Mouse (Mus musculus) embryonic facial prominence, embryonic 14.5 days (tissue): ENCODE results near the gene Atp2a1. TPM values are rescaled to one million over a fixed set of nuclear protein-coding genes. Genes with fewer than 3 reads are reported as not detected.
A peak's percentile ranks its signal among the peaks of the same experiment; 100 is the strongest.

Experiments used
- ATAC-seq: fragments of 200-750 bp; cut with Nextera tagmentation; 2 replicates; pipeline ENCODE4 v1.8.0; 2017; ENCODE audit warnings: low read depth, moderate number of reproducible peaks, moderate TSS enrichment
- DNase-seq: peaks from one replicate; pipeline ENCODE4 v3.0.0-alpha.2; 2015; ENCODE audit warnings: low spot score
- H3K27ac ChIP-seq: fragments of 300-500 bp; sonication (generic); replicated peaks from 2 replicates; pipeline ENCODE4 v1.5.1; 2014; ENCODE audit warnings: low read depth, mild to moderate bottlenecking, low read length, moderate library complexity
- H3K27me3 ChIP-seq: fragments of 300-500 bp; sonication (generic); replicated peaks from 2 replicates; pipeline ENCODE4 v1.6.1; 2014; ENCODE audit warnings: low read length; ENCODE audit not compliant: control insufficient read depth, insufficient read depth
- H3K36me3 ChIP-seq: fragments of 300-500 bp; sonication (generic); 2 replicates; pipeline ENCODE4 v1.6.1; 2014; ENCODE audit warnings: low read length, mixed read lengths; ENCODE audit not compliant: control insufficient read depth, insufficient read depth
- H3K4me1 ChIP-seq: fragments of 300-500 bp; sonication (generic); 2 replicates; pipeline ENCODE4 v1.6.1; 2014; ENCODE audit warnings: antibody characterized with exemption, low read length; ENCODE audit not compliant: control insufficient read depth, insufficient read depth
- H3K4me2 ChIP-seq: fragments of 300-500 bp; sonication (generic); 2 replicates; pipeline ENCODE4 v1.6.1; 2014; ENCODE audit warnings: low read depth, mild to moderate bottlenecking, low read length, moderate library complexity, mixed read lengths
- H3K4me3 ChIP-seq: fragments of 300-500 bp; sonication (generic); 2 replicates; pipeline ENCODE4 v1.5.1; 2014; ENCODE audit warnings: low read depth, mild to moderate bottlenecking, low read length
- H3K9ac ChIP-seq: fragments of 300-500 bp; sonication (generic); 2 replicates; pipeline ENCODE4 v1.6.1; 2014; ENCODE audit warnings: low read depth, mild to moderate bottlenecking, low read length, moderate library complexity, mixed read lengths
- H3K9me3 ChIP-seq: fragments of 300-500 bp; sonication (generic); 2 replicates; pipeline ENCODE4 v1.6.1; 2016; ENCODE audit warnings: low read length; ENCODE audit not compliant: control insufficient read depth
- WGBS: fragments of 180-500 bp; shearing (Covaris S2); extraction: QIAGEN DNeasy Blood & Tissue Kit; methylation state at CpG from one replicate; pipeline ENCODE4 v1.1.7; 2014; 5-methylcytosine and 5-hydroxymethylcytosine counted together
- polyA plus RNA-seq: library from polyadenylated mRNA; unstranded; fragments of >200 nt; fragmentation: Nextera tagmentation; extraction: Ambion mirVana; gene quantifications from 2 replicates; pipeline ENCODE4 v1.2.1, GENCODE M21; 2014

Gene Atp2a1
- polyA plus RNA-seq = 235 and 334 TPM in 2 replicates

GRCm38 (mm10) chr7:126463004-126463403, at the start of gene Atp2a1:
Gene Atp2a1, minus strand, starts transcription at chr7:126463108.
- Histone ChIP-seq H3K27me3 (no peaks in the 10 kb centered on the region), H3K4me1 (peaks cover 7% of the 10 kb centered on the region), H3K4me2 (no peak within 1 kb of the TSS), H3K4me3 (peak within 1 kb of the TSS; percentile 8; the same call in 1 of the 2 replicates), H3K9me3 (no peaks in the 10 kb centered on the region), H3K36me3 (peaks cover 21% of the 10 kb centered on the region), H3K9ac (0 out of 2 replicates have a peak within 1 kb of the TSS, but pooled peaks have one; percentile 23), H3K27ac (peak within 1 kb of the TSS; percentile 67)
- 45% methylated on average over 5 of the region's 5 CpGs for WGBS
- ATAC-seq = no peak
- DNase-seq = peak; percentile 34

- WGBS = 86% methylated on average over 3 of the region's 3 CpGs
These were observed 48.4 kb upstream of the Atp2a1 start for GRCm38 (mm10) chr7:126511287-126511686.

GRCm38 (mm10) chr7:126507126-126507778, 44.3 kb upstream of the Atp2a1 start:
- Histone ChIP-seq H3K36me3 (no peaks in the 10 kb centered on the region), H3K4me1 (peaks cover 6% of the 10 kb centered on the region; the same call in 1 of the 2 replicates), H3K9me3 (no peaks in the 10 kb centered on the region), H3K9ac (no peak overlapping the region), H3K4me2 (no peak overlapping the region), H3K4me3 (no peak overlapping the region), H3K27ac (no peak overlapping the region), H3K27me3 (no peaks in the 10 kb centered on the region)
- ATAC-seq (no peak), DNase-seq (no peak)
- WGBS = 82% methylated on average over 8 of the region's 8 CpGs

More at GRCm38 (mm10) chr7:126511287-126511686, 48.4 kb upstream of the Atp2a1 start:
- Histone ChIP-seq H3K27ac (no peak overlapping the region), H3K9ac (no peak overlapping the region), H3K4me1 (no peaks in the 10 kb centered on the region), H3K27me3 (no peaks in the 10 kb centered on the region), H3K9me3 (no peaks in the 10 kb centered on the region), H3K36me3 (no peaks in the 10 kb centered on the region), H3K4me3 (no peak overlapping the region), H3K4me2 (no peak overlapping the region)
- ATAC-seq (no peak), DNase-seq (no peak)

GRCm38 (mm10) chr7:126504913-126505312, 42.0 kb upstream of the Atp2a1 start:
- Histone ChIP-seq H3K9ac (no peak overlapping the region), H3K36me3 (peaks cover 14% of the 10 kb centered on the region), H3K4me3 (no peak overlapping the region), H3K4me1 (peaks cover 6% of the 10 kb centered on the region; the same call in 1 of the 2 replicates), H3K27ac (no peak overlapping the region), H3K9me3 (no peaks in the 10 kb centered on the region), H3K27me3 (no peaks in the 10 kb centered on the region), H3K4me2 (no peak overlapping the region)
- 75% methylated on average over 2 of the region's 2 CpGs for WGBS
- ATAC-seq (no peak), DNase-seq (no peak)

GRCm38 (mm10) chr7:126503273-126503878, 40.5 kb upstream of the Atp2a1 start, which contains the start of gene Atxn2l:
Gene Atxn2l, minus strand, starts transcription at chr7:126503437.
- DNase-seq (peak; percentile 99), ATAC-seq (peak; percentile 89)
- WGBS = under 1% methylated on average over 37 of the region's 72 CpGs
- H3K27me3 ChIP-seq = no peaks in the 10 kb centered on the region
- peak within 1 kb of the TSS; percentile 100 for H3K9ac ChIP-seq
- peaks cover 29% of the 10 kb centered on the region for H3K36me3 ChIP-seq
- H3K27ac ChIP-seq = peak within 1 kb of the TSS; percentile 100
- H3K4me2 ChIP-seq = peak within 1 kb of the TSS; percentile 91
- H3K4me1 ChIP-seq = peaks cover 6% of the 10 kb centered on the region; the same call in 1 of the 2 replicates
- peak within 1 kb of the TSS; percentile 95 for H3K4me3 ChIP-seq
- H3K9me3 ChIP-seq = no peaks in the 10 kb centered on the region

- Histone ChIP-seq H3K27ac (peak overlapping the region; percentile 100), H3K4me3 (peak overlapping the region; percentile 95), H3K4me1 (peaks cover 6% of the 10 kb centered on the region; the same call in 1 of the 2 replicates), H3K27me3 (no peaks in the 10 kb centered on the region), H3K36me3 (peaks cover 36% of the 10 kb centered on the region), H3K9me3 (no peaks in the 10 kb centered on the region), H3K4me2 (peak overlapping the region; percentile 91), H3K9ac (peak overlapping the region; percentile 100)
- ATAC-seq (no peak), DNase-seq (no peak)
- 0% methylated on average over 16 of the region's 40 CpGs for WGBS
These were observed 39.8 kb upstream of the Atp2a1 start for GRCm38 (mm10) chr7:126502751-126503150.

GRCm38 (mm10) chr7:126502023-126502741, 39.3 kb upstream of the Atp2a1 start:
- Histone ChIP-seq H3K4me1 (peaks cover 6% of the 10 kb centered on the region; the same call in 1 of the 2 replicates), H3K27me3 (no peaks in the 10 kb centered on the region), H3K4me2 (peak overlapping the region; percentile 91), H3K9ac (peak overlapping the region; percentile 100), H3K9me3 (no peaks in the 10 kb centered on the region), H3K36me3 (peaks cover 41% of the 10 kb centered on the region), H3K4me3 (peak overlapping the region; percentile 95), H3K27ac (peak overlapping the region; percentile 100)
- ATAC-seq (peak; percentile 89), DNase-seq (peak; percentile 99)
- 0% methylated on average over 30 of the region's 57 CpGs for WGBS

- peak overlapping the region; percentile 100 for H3K27ac ChIP-seq
- peaks cover 47% of the 10 kb centered on the region for H3K36me3 ChIP-seq
- peak overlapping the region; percentile 100 for H3K9ac ChIP-seq
- 3% methylated on average over 9 of the region's 9 CpGs for WGBS
- ATAC-seq = no peak
- H3K4me2 ChIP-seq = peak overlapping the region; percentile 91
- peaks cover 6% of the 10 kb centered on the region; the same call in 1 of the 2 replicates for H3K4me1 ChIP-seq
- H3K9me3 ChIP-seq = no peaks in the 10 kb centered on the region
- no peaks in the 10 kb centered on the region for H3K27me3 ChIP-seq
- H3K4me3 ChIP-seq = peak overlapping the region; percentile 95
- DNase-seq = no peak
These were observed 38.7 kb upstream of the Atp2a1 start for GRCm38 (mm10) chr7:126501684-126502022.
